Mouse (Mus musculus) spleen, adult 2 months (tissue): ENCODE measurements at regions not wholly inside any gene's neighbourhood (a gene's known extent, or its start where the extent isn't known, plus 50 kb on each side); places are given as distances from the start of the nearest gene placed in this dataset.

ENCODE experiments used
- DNase-seq, 2 experiments: peaks; one replicate each; pipeline versions ENCODE4 v3.0.0 to v3.0.0-alpha.2; 2012 to 2021; ENCODE audit warnings: low spot score in 2 of 2, low read depth in 1 of 2
- H3K27ac ChIP-seq: fragments of 200-500 bp; 2 replicates; pipeline ENCODE4 v1.5.1; 2012; ENCODE audit warnings: low read length, inconsistent platforms; ENCODE audit not compliant: insufficient read depth
- H3K27me3 ChIP-seq: fragments of 200-500 bp; 2 replicates; pipeline ENCODE4 v1.6.1; 2012; ENCODE audit warnings: mild to moderate bottlenecking, moderate library complexity, low read length, inconsistent platforms; ENCODE audit not compliant: control insufficient read depth, insufficient read depth
- H3K36me3 ChIP-seq: fragments of 200-500 bp; 2 replicates; pipeline ENCODE4 v1.6.1; 2012; ENCODE audit warnings: mild to moderate bottlenecking, low read length, inconsistent platforms; ENCODE audit not compliant: control insufficient read depth, insufficient read depth
- H3K4me1 ChIP-seq: fragments of 200-500 bp; 2 replicates; pipeline ENCODE4 v1.6.1; 2011; ENCODE audit warnings: inconsistent platforms; ENCODE audit not compliant: control insufficient read depth, insufficient read depth, insufficient read length
- H3K4me3 ChIP-seq: fragments of 200-500 bp; 2 replicates; pipeline ENCODE4 v1.5.1; 2011; ENCODE audit warnings: mild to moderate bottlenecking, inconsistent platforms; ENCODE audit not compliant: insufficient read depth, insufficient read length; ENCODE audit errors: extremely low read depth
- CTCF ChIP-seq: fragments of 200-500 bp; IDR thresholded peaks from 2 replicates; pipeline ENCODE4 v1.5.1; 2011; ENCODE audit warnings: mild to moderate bottlenecking, inconsistent platforms; ENCODE audit not compliant: insufficient read depth, insufficient read length, insufficient replicate concordance; ENCODE audit errors: extremely low read depth
- POLR2A ChIP-seq: fragments of 200-500 bp; IDR thresholded peaks from 2 replicates; pipeline ENCODE4 v1.6.1; 2011; ENCODE audit warnings: low read depth, low read length, inconsistent platforms
- WGBS: fragments of 180-500 bp; shearing (Covaris S2); methylation state at CpG from one replicate; pipeline ENCODE4 v1.1.7; 2018; 5-methylcytosine and 5-hydroxymethylcytosine counted together

- H3K4me3 ChIP-seq: no peak overlapping the region
- H3K36me3 ChIP-seq: no peaks in the 10 kb centered on the region
- no peaks in the 10 kb centered on the region for H3K27me3 ChIP-seq
- H3K4me1 ChIP-seq: no peaks in the 10 kb centered on the region
- H3K27ac ChIP-seq: no peak overlapping the region
- TF ChIP-seq POLR2A: no peak
- TF ChIP-seq CTCF: no peak
- WGBS: 86% methylated on average over 2 of the region's 2 CpGs
- no peak for DNase-seq
Observed at GRCm38 (mm10) chr7:70839190-70839589, 472.7 kb upstream of the Nr2f2 start.

GRCm38 (mm10) chr7:70834787-70835461, 468.4 kb upstream of the Nr2f2 start:
- Histone ChIP-seq H3K4me3 (no peak overlapping the region), H3K27ac (no peak overlapping the region), H3K36me3 (no peaks in the 10 kb centered on the region), H3K4me1 (no peaks in the 10 kb centered on the region), H3K27me3 (no peaks in the 10 kb centered on the region)
- no peak for DNase-seq
- no peak for TF ChIP-seq CTCF
- no peak for TF ChIP-seq POLR2A
- WGBS: 49% methylated on average over 4 of the region's 4 CpGs

DNA sequence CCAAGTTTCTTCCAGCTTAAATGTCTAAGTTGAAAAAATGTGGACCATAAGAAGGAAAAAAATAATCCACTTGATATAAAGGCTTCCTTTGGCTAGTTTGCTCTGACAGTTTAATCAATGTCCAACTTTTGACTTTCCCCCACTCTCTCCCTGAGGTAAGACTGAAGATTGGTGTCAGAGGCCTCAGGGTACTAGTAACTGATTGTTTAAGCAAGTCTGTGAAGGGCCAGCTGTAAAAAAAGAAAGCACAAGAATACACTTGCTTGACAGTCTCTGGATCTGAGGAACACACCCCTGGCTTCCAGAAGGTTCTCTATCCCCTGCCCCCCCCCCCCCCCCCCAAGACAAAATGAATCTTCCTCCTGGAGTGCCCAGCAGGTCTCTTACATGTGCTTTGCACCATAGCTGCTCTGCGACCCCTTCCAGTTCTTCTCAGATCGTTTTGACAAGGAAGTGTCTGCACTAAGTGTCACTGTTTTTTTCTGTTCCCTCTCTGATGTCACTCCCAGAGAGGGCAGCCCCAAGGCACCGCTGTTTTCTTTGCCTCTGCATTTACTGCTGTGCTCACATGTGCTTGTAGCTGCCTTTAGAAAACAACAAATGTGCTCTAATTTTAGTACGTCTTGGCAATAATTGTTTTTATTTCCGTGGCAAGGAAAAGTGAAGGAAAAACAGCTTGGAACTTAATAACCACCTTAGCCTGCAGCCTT, 462.1 kb upstream of the Nr2f2 start:
- no peaks in the 10 kb centered on the region for H3K36me3 ChIP-seq
- TF ChIP-seq CTCF (no peak), POLR2A (no peak)
- H3K4me3 ChIP-seq: no peak overlapping the region
- no peak overlapping the region for H3K27ac ChIP-seq
- DNase-seq: no peak
- no peaks in the 10 kb centered on the region for H3K4me1 ChIP-seq
- WGBS: 43% methylated on average over 5 of the region's 5 CpGs
- H3K27me3 ChIP-seq: no peaks in the 10 kb centered on the region

GRCm38 (mm10) chr7:70826074-70826473, 459.5 kb upstream of the Nr2f2 start:
- no peak overlapping the region for H3K27ac ChIP-seq
- 68% methylated on average over 3 of the region's 3 CpGs for WGBS
- H3K4me3 ChIP-seq: no peak overlapping the region
- no peaks in the 10 kb centered on the region for H3K4me1 ChIP-seq
- no peaks in the 10 kb centered on the region for H3K27me3 ChIP-seq
- TF ChIP-seq CTCF: no peak
- TF ChIP-seq POLR2A: no peak
- H3K36me3 ChIP-seq: no peaks in the 10 kb centered on the region
- DNase-seq: no peak

DNA sequence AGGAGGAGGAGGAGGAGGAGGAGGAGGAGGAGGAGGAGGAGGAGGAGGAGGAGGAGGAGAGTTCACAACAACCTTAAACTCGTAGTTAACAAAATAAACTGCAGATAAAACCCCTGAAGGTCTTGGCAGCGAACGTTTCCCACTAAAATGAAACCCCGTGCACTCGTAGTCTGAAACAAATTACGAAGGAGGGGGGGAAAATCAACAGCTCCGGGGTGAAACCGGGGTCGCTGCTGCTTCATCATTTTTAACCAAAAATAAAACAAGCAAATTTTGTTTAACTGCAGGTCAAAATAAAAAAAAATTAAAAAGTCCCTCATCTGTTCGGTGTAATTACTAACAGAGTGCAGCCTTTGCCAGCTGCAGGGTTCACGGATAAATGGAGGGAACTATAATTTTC, 456.5 kb upstream of the Nr2f2 start:
- H3K27ac ChIP-seq: no peak overlapping the region
- DNase-seq: no peak
- no peaks in the 10 kb centered on the region for H3K4me1 ChIP-seq
- WGBS: 80% methylated on average over 11 of the region's 11 CpGs
- TF ChIP-seq POLR2A (no peak), CTCF (no peak)
- no peaks in the 10 kb centered on the region for H3K36me3 ChIP-seq
- H3K4me3 ChIP-seq: no peak overlapping the region
- no peaks in the 10 kb centered on the region for H3K27me3 ChIP-seq

- Histone ChIP-seq H3K4me1 (no peaks in the 10 kb centered on the region), H3K36me3 (no peaks in the 10 kb centered on the region), H3K4me3 (no peak overlapping the region), H3K27me3 (no peaks in the 10 kb centered on the region), H3K27ac (peak overlapping the region; percentile 22; the same call in 1 of the 2 replicates)
- peak in 1 of 2 experiments; percentile 9 for DNase-seq
- WGBS: 88% methylated on average over 9 of the region's 9 CpGs
- TF ChIP-seq CTCF (no peak), POLR2A (no peak)
Observed at GRCm38 (mm10) chr7:70822310-70822821, 455.8 kb upstream of the Nr2f2 start.

DNA sequence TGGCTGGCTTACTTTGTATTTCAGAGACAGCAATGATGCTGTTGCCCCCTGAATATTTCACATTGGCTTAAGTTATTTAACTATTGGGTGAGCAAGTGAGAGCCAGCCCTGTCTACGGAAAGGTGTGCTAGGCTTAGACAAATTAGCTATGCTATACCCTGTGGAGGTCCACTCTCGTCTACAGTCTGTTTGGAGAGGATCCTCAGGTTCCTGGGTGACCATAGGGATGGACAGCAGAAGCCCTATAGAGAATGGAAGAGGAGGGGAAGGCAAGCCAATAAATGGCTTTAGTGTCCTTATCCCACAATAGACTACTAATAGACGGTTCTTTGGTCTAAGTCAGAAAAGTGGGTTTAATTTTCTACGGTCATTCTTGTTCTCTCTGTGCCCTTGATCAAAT, 455.3 kb upstream of the Nr2f2 start:
- TF ChIP-seq POLR2A: no peak
- TF ChIP-seq CTCF: no peak
- 82% methylated on average over 4 of the region's 4 CpGs for WGBS

More for the DNA sequence above, 455.3 kb upstream of the Nr2f2 start:
- no peaks in the 10 kb centered on the region for H3K36me3 ChIP-seq
- no peaks in the 10 kb centered on the region for H3K4me1 ChIP-seq
- no peak for DNase-seq
- H3K27ac ChIP-seq: no peak overlapping the region
- H3K4me3 ChIP-seq: no peak overlapping the region
- H3K27me3 ChIP-seq: no peaks in the 10 kb centered on the region
